Mouse (Mus musculus): ENCODE data around the gene Nr5a1.

The Nr5a1 gene

GRCm38 (mm10) chr2:38705036-38705435 lies 9.3 kb downstream of the Nr5a1 start:
- DNase-seq (ENCODE audit: low read depth, low spot score), result no peak

DNA sequence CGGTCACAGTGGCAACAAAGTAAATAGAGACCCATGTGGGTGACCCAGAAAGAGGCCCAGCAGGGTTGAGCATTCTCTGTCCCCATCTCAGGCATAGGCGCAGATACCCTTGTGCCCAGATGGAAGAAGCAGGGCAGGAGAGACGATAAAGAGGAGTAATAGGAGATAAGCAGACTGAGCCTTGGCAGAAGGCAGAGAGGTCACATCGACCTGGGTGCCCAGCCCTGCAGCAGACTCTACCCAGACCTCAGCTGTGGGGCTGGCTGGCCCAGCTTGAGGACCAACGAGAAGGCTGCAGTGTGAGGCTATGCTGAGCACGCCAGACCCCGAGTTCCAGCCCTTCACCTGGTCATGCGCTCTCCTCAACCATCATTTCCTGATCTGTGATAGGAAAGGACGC lies 10.0 kb downstream of the Nr5a1 start:
- DNase-seq (ENCODE audit: low read depth, low spot score), result no peak

GRCm38 (mm10) chr2:38700177-38700576 lies 14.2 kb downstream of the Nr5a1 start:
- DNase-seq (ENCODE audit: low read depth, low spot score), result no peak

- no peak for DNase-seq (ENCODE audit: low read depth, low spot score)
Observed at GRCm38 (mm10) chr2:38698623-38699022, 15.7 kb downstream of the Nr5a1 start.

- DNase-seq (ENCODE audit: low read depth, low spot score), result no peak
Observed at GRCm38 (mm10) chr2:38697128-38698120, 16.9 kb downstream of the Nr5a1 start.

DNA sequence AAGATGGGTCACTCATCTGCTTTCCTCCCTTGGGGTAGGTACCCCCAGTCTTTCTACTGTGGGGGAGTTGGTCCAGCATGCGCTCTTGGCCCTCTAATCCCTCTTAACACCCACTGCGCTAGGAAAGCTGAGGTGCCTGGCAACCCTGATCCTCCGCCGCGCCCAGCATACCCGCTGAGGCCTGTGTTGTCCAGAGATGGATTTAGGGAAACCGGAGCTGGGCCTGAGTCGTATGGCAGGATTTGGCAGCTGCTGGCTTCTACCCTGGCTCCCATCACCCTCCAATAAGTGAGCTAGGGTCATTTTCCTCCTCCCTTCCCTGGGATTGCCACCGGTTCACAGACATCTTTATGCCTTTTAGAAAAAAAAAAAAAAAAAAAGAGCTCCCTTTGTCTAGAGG lies 18.6 kb downstream of the Nr5a1 start:
- DNase-seq (ENCODE audit: low read depth, low spot score), result no peak

- peak; percentile 51 for DNase-seq (ENCODE audit: low read depth, low spot score)
Observed at GRCm38 (mm10) chr2:38691542-38691941, 22.8 kb downstream of the Nr5a1 start.

- no peak for DNase-seq (ENCODE audit: low read depth, low spot score)
Observed at GRCm38 (mm10) chr2:38689881-38690280, 24.5 kb downstream of the Nr5a1 start.

GRCm38 (mm10) chr2:38688791-38689520 lies 25.4 kb downstream of the Nr5a1 start:
- DNase-seq (ENCODE audit: low read depth, low spot score), result peak; percentile 87

DNA sequence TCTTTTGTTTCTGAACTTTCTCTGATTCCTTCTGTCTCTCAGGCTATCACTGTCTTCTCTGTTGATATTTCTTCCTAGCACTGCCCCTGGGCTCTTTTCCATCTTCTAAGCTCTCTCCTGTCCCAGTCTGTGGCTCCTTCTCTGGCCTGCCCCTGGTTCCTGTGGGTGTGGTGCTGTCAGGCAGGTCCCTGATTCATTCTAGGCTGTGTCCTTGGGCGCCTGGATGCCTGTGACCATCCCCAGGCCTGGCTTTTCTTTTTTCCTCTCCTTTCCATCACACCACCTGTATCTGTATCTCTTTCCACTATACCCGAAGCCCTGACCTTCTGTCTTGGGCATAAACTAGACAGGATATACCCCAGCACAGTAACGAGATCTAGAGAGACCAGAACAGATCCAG lies 28.6 kb downstream of the Nr5a1 start:
- DNase-seq (ENCODE audit: low read depth, low spot score), result no peak

DNA sequence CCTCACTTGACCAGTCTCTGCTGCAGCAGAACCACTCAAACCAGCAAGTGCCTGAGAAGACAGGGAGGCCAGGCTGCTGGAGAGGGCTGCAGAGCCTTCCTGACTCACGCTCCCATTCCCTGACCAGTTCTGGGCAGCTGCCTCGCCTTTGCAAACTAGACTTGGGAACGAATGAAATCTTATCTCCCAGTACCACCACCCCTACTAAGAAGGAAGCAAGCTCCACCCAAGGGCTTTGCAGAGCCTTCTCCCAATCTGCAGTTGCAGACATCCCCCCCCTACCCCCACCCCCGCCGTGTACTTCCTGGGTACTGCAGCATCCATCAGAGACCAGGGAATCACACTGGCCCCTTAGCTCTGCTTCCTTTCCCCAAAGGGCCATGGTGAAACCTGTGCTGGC lies 31.3 kb downstream of the Nr5a1 start:
- DNase-seq (ENCODE audit: low read depth, low spot score), result no peak

DNA sequence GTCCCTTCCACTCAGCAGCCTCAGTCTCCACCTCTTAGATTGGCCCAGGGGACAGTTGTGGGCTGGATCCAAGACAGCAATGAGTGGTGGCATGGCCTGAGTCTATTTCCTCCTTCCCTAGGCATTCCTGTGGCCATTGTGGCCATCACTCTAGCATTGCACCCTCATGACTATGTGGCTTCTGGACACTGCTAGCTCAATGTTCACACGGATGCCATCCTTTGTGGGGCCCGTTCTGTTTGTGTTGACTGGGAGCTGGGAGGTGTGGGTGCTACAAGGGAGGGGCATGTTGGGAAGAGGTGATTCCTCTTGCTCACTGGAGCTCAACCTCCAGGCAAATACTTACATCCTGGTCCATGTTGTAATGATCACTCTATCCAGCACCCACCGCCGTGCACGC lies 32.1 kb downstream of the Nr5a1 start:
- no peak for DNase-seq (ENCODE audit: low read depth, low spot score)

DNA sequence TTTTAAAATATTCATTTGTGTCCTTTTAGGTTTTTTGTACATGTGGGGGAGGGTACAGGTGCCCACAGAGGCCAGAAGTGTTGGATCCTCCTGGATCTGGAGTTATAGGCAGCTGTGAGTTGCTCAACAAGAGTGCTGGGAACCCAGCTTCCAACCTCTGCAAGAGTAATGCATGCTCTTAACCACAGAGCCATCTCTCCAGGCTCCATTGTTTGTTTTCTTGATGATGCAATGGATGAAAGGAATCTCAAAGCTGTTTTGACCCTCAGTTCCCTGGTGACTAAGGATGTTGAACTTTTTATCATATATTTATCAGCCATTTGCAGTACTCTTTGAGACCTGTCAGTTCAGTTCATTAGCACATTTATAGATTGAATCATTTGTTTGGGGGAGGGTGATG lies 35.4 kb downstream of the Nr5a1 start:
- no peak for DNase-seq (ENCODE audit: low read depth, low spot score)

DNA sequence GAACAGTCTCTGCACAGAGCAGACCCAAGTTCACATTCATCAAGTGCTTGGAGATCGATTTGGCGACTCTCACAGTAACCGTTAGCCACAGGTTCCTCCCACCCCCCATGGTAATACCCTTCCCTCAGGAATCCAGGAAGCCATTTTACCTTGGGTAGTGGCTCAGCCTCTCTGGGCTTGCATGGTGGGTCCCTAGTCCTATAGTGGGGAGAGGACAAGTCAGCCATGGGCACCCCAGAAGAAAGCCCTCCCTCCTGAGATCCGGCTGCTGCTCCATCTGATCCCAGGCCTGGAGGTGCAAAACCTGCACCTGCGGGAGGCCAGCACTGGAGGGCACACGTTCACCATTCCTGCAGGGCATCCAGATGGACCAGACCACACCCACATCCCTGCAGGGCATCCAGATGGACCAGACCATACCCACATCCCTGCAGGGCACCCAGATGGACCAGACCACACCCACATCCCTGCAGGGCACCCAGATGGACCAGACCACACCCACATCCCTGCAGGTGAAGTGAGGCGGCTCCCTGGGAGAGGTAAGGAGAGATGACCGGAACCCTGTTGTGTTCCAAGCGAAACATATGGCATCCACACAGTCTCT lies 38.9 kb downstream of the Nr5a1 start:
- DNase-seq (ENCODE audit: low read depth, low spot score), result no peak

DNA sequence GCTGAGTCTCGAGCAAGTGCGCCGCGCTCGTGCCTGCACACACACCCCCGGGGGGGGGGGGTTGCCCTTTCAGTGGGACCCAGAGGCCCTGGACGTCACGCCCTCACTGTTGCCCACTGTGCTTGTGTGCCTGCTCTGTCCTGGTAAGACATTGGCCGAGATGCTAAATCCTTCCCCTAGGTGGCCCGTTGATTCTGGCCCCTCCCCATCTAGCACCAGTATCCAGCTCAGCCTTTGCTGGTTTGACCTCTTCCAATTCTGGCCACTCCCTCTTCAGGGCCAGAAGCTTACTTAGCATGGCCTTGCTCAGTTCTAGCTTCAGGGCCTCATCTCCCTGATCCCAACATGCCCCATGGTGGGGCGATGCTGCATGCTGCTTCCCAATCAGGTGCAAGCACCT lies 41.8 kb downstream of the Nr5a1 start:
- DNase-seq (ENCODE audit: low read depth, low spot score), result no peak

- DNase-seq (ENCODE audit: low read depth, low spot score), result peak; percentile 37
Observed at GRCm38 (mm10) chr2:38668802-38669580, 45.4 kb downstream of the Nr5a1 start.

DNA sequence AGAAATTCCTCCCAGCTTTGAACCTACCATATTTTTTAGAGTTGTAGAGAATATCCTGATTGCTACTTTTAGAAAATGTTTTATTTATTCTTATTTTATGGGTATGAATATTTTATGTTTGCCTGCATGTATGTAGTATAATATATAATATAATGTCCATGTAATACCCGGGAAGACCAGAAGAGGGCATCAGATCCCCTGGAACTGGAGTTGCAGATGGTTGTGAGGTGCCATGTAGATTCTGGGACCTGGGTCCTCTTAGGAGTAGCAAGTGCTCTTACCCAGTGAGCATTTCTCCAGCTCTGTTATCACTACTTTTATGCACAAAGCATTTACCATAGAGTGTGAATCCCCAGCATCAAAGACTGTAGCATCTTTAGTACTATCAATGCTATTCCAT lies 52.9 kb downstream of the Nr5a1 start:
- DNase-seq (ENCODE audit: low read depth, low spot score), result peak; percentile 39

DNA sequence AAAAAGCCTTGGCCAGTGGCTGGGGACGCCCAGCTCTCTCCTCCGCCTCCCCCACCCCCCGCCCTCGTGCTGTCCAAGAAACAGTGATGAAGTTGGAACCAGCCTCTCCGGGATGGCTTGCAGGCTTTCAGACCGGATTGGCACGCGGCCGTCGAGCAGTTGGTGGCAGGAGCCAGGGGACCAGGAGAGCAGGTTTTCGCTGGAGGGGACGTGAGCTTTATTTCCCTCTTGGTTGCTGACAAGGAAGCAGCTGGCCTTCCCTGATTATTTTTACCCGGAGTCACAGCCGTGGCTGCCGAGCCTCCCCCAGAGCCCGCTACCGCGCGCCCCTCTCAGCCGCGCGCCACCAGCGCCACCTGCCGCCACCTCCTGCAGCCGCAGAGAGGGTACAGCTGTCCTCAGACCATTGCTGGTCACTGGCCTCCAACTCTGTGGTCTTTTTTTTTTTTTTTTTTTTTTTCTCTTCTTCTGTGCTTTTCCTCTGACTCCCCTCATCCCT lies 56.0 kb downstream of the Nr5a1 start:
- DNase-seq (ENCODE audit: low read depth, low spot score), result peak; percentile 72

DNA sequence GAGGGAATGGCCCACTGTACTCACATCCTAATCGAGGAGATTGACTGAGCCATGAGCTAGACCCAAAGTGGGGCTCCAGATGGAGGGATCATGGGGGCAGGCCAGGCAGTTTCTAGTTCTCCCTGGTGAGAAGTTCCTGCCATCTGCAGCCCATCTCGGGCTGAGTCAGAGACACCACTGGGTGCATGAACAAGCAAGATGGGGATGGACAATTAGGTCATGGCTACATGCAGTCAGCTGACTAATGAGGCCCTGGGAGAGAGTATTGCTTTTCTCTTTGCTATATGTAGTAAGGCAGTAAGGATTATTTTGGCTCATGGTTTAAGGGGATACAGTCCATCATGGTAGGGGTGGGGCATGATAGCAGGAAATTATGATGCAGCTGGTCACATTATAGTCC lies 60.6 kb downstream of the Nr5a1 start:
- DNase-seq (ENCODE audit: low read depth, low spot score), result no peak

DNA sequence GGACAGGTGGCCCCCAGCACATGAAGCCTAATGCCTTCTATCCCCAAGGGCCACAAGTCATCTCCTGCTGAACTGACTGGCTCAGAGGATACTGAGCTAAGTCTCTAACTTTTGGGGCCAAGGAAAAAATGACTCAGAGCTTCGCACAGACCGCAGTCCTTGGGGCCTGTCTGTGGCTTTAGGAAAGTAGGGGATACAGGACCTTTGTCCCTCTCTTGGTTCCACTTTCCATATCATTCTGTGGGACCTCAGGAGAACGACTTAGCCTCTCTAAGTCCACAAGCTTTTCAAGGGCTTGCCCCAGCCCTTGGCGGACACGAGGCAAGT lies 61.1 kb downstream of the Nr5a1 start:
- no peak for DNase-seq (ENCODE audit: low read depth, low spot score)

GRCm38 (mm10) chr2:38652565-38653292 lies 61.6 kb downstream of the Nr5a1 start:
- DNase-seq (ENCODE audit: low read depth, low spot score), result peak; percentile 12
